Mouse (Mus musculus) layer of hippocampus, postnatal 10 days (tissue): ENCODE measurements at regions not wholly inside any gene's neighbourhood (a gene's known extent, or its start where the extent isn't known, plus 50 kb on each side); places are given as distances from the start of the nearest gene placed in this dataset.

ENCODE experiments used
- DNase-seq, 2 experiments: peaks; one replicate each; pipeline ENCODE4 v3.0.0; 2021; ENCODE audit warnings: low spot score in 2 of 2
- microRNA-seq, 2 experiments: library from miRNA; unstranded; fragments of <30 nt; microRNA quantifications; one replicate each; pipeline ENCODE4 v1.2.0; 2021

DNA sequence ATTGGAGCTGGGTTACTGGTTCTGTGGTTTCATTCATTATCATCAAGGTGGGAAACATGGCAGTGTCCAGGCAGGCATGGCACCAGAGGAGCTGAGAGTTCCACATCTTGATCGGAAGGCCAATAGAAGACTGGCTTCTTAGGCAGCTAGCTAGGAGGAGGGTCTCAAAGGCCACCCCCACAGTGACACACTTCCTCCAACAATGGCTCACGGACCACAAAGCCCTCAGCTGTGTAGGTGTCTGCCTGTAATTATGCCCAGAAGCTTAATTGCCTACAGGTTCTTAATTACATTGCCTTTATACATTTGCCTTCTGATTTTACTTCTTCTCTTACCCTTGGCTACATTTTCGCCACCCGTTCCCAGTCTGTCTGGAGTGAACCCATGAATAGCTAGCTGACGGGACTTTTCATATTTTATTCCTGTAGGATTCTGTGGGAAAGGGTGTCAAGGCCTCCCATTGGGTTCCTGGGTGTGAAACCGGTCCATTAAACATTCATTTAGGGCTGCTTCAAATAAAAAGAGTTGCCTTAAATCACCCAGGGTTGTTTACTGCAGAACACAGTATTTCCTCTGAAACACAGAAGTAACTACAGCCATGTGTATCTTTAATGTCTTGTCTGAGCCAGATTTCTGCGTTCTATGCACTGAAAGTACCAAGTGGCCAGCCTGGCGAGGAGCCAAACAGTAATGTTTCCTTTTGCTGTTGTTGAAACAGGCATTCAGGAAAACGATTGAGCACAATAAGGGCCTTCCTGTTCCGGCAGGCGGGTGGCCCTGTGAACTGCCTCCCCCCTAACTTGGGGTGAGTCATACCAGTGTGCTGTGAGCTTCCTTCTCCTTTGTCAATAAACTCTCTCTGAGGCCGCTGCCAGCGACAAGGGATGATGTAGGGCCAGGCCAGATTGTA is 82.4 kb upstream of the Gm9747 start:
- DNase-seq: peak; percentile 36 to 51

DNA sequence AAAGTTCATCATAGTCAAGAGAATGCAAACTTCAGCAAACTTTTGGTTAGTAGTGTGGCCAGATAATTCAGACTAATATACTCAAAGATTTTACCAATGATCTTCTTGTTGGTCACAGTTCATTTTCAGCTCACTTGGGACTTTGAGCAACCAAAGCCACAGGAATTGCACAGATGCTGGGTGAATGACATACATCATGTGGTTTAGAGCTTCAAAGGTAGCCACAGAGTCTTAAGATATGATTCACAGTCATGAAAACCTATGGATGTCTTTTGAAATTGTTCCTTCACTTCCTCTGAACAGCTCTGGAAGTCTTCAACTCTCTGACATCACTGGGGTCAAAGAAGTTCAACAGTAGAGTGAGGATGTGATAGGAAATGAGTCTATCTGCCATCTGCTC is 77.0 kb upstream of the Gm9747 start:
- no peak for DNase-seq

DNA sequence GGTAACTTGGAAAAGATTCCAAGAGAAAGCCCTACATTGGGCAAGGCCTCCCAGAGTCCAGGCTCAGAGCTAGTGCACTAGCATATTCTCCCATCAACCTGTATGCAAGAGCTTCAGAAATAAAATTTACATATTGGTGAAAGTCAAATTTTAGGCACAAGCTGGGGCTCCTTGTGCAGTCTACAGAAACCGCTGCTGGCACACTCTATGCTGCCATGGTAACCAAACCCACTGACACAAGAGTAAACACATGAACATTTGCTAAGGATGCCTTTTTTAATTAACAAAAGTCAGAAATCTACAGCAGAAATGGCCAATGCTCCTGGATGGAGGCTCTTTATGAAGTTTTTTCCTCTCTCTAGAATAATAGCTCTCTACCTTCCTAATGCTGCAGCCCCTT is 75.9 kb upstream of the Gm9747 start:
- peak; percentile 22 to 36 for DNase-seq

DNA sequence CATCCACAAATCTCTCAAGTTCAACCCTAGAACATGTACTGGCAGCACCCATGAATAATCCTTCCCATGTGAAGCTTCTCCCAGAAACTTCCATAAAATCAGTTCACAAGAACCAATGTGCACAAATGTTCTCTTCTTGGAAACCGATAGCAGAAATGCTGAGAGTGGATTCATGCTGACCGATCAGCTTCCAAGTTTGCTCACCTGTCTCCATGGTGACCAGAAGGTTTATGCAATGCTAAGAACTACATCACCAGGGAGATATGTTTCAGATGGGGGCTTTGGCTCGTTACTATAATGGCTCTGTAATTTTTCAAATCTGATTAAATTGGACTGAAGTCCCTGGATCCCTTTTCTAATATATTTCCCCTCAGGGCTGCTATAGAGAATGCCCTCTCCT is 74.4 kb upstream of the Gm9747 start:
- no peak for DNase-seq

DNA sequence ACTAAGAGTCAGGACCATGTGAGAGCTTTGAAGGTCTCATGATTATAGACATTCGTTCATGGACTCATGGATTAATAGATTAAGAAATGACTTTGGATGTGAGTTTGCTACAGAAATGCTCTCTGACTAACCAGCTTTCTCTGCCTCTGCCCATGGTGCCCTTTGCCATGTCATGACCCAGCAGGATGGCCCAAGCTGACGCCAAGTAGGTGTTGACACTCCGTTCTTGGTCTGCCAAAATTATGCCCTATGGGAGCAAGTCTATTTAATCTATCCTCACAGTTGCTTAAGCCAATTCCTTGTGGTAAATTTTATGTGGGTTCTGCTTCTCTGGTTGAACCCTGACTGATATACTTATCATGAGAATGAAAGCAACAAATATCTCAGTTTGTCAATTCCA is 73.7 kb upstream of the Gm9747 start:
- no peak for DNase-seq

DNA sequence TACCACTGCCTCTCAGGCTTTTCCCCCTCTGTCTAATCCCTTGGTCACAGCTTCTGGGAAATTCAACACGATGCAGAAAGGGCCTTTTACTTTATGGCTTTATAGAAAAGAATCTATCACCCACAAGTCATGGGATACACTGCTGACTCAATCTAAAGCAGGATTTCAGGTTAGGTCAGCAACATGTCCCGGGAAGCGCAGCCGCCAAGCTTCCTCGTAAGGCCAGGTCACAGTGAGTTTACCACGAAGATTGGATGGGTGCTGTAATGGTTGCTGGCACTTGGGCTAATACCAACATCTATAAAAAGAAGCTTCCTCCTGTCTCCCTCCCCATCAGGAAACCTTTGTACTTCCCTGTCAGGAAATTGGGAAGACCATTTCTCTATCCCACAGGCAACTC is 70.0 kb upstream of the Gm9747 start:
- DNase-seq: no peak

DNA sequence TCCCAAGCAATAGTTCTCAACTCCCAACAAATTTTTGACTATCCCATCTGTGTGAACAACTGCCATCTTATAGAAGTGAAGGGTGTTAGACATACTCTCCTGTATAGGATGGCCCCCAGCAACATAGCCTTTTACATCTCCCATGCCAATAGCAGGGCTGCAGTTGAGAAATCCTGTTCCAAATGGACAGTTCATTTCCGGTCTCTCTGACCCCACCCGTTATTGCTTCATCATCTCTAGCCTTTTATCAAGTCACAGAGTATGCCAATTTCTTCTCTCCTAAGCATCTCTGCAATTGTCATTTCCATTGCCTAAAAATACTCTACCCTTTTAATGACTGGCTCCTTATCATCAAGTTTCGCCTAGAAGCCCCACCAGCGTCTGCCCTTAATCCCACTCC is 64.8 kb upstream of the Gm9747 start:
- no peak for DNase-seq

DNA sequence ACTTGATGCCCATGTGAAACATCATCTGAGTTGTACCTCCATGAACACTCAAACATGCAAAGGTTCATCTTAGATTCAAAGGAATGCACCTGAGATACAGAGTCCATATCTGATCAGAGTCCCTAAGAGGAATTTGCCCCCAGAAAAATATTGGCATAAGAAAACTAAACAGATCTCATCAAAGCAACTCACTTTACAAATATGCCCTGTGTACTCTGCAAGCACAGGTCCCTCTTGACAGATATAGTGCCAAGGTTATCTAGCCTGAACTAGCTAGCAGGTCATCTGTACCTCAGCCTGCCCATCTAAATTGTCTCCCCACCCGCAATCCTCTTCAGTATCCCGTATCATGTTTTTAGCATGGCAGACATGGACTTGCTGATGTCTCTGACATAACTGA is 64.0 kb upstream of the Gm9747 start:
- no peak for DNase-seq

DNA sequence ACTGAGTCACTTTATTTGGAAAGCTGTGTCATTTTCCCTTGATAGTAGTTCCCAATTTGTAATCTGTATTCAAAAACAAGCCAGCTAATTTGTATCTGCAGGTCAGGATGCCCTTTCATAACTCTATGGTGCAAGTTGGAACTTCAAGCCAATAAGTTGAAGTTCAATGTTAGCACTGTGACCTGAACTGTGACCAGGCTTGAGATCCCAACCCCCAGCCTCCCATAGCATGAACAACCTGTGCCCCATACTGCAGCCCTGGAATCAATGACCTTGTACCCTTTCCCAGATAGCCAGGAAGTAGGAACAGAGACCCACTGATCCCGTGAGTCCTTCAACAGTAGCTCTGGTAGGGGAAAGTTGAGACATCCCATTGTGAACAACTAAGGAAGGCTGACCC is 52.5 kb upstream of the Gm9747 start:
- DNase-seq: no peak

Small RNAs in the stretch of these regions (microRNA-seq; reads per million reads assigned to microRNA genes)
- 0 reads per million in 2 experiments for gene Mir6344
